Mouse (Mus musculus) heart, embryonic 10.5 days (tissue): ENCODE data around the gene Rnaseh2b. TPM values are rescaled to one million over a fixed set of nuclear protein-coding genes. Genes with fewer than 3 reads are reported as not detected.

Experiments used
- DNase-seq: peaks from one replicate; pipeline ENCODE4 v3.0.0-alpha.2; 2017; ENCODE audit warnings: low spot score
- H3K27ac ChIP-seq: fragments of 300-500 bp; sonication (generic); 2 replicates; pipeline ENCODE4 v1.5.1; 2016; ENCODE audit warnings: mild to moderate bottlenecking
- H3K27me3 ChIP-seq: fragments of 300-500 bp; sonication (generic); 2 replicates; pipeline ENCODE4 v1.6.1; 2016; ENCODE audit warnings: mild to moderate bottlenecking; ENCODE audit not compliant: poor library complexity, insufficient read depth, severe bottlenecking
- H3K36me3 ChIP-seq: fragments of 300-500 bp; sonication (generic); 2 replicates; pipeline ENCODE4 v1.6.1; 2016; ENCODE audit warnings: mild to moderate bottlenecking, moderate library complexity
- H3K4me1 ChIP-seq: fragments of 300-500 bp; sonication (generic); 2 replicates; pipeline ENCODE4 v1.6.1; 2016; ENCODE audit warnings: mild to moderate bottlenecking
- H3K4me3 ChIP-seq: fragments of 300-500 bp; sonication (generic); 2 replicates; pipeline ENCODE4 v1.5.1; 2016; ENCODE audit warnings: mild to moderate bottlenecking, moderate library complexity
- H3K9me3 ChIP-seq: fragments of 300-500 bp; sonication (generic); 2 replicates; pipeline ENCODE4 v1.6.1; 2016; ENCODE audit warnings: mild to moderate bottlenecking, moderate library complexity
- WGBS: fragments of 180-500 bp; shearing (Covaris S2); methylation state at CpG from one replicate; pipeline ENCODE4 v1.1.7; 2016; 5-methylcytosine and 5-hydroxymethylcytosine counted together
- polyA plus RNA-seq: library from polyadenylated mRNA; unstranded; fragments of >200 nt; fragmentation: Nextera tagmentation; extraction: Ambion mirVana; gene quantifications from 2 replicates; pipeline ENCODE4 v1.2.1, GENCODE M21; 2016

The Rnaseh2b gene
- polyA plus RNA-seq, 1 experiment from 2014 or later: 61.0 TPM

GRCm38 (mm10) chr14:62383109-62383508 lies 90.7 kb downstream of the Rnaseh2b start:
- Histone ChIP-seq H3K36me3 (no peaks in the 10 kb centered on the region), H3K4me1 (peaks cover 6% of the 10 kb centered on the region; the same call in 1 of the 2 replicates), H3K9me3 (no peaks in the 10 kb centered on the region), H3K27ac (no peak overlapping the region), H3K27me3 (no peaks in the 10 kb centered on the region), H3K4me3 (no peak overlapping the region)
- no peak for DNase-seq
- WGBS: 81% methylated on average over 3 of the region's 3 CpGs

DNA sequence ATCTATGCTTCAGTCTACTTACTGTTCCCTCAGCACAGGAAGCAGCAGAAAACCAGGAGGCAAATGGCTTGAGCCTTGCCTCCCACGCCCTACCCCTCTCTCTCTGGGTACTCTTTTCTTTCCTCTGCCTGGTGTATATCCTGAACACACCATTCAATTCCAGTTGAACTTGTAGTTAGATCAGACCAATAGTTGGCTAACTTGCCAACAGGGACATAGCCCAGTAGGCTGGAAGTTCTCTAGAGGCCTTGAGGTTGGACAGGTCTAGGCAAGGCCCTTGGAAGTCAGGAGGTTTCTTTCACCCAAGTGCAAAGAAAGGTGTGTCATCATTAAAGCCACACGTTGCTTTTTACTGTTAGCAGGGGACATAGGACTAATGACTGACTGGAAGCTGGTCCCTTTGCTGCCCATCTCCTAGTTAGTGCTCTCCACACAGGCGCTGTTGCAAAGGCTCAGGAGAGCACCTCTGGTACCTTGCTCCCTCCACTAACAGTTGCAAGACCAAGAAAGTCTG lies 91.5 kb downstream of the Rnaseh2b start:
- Histone ChIP-seq H3K4me3 (no peak overlapping the region), H3K4me1 (peaks cover 3% of the 10 kb centered on the region; the same call in 1 of the 2 replicates), H3K27ac (no peak overlapping the region), H3K9me3 (no peaks in the 10 kb centered on the region), H3K27me3 (no peaks in the 10 kb centered on the region), H3K36me3 (no peaks in the 10 kb centered on the region)
- no peak for DNase-seq
- WGBS: 86% methylated on average over 3 of the region's 3 CpGs

DNA sequence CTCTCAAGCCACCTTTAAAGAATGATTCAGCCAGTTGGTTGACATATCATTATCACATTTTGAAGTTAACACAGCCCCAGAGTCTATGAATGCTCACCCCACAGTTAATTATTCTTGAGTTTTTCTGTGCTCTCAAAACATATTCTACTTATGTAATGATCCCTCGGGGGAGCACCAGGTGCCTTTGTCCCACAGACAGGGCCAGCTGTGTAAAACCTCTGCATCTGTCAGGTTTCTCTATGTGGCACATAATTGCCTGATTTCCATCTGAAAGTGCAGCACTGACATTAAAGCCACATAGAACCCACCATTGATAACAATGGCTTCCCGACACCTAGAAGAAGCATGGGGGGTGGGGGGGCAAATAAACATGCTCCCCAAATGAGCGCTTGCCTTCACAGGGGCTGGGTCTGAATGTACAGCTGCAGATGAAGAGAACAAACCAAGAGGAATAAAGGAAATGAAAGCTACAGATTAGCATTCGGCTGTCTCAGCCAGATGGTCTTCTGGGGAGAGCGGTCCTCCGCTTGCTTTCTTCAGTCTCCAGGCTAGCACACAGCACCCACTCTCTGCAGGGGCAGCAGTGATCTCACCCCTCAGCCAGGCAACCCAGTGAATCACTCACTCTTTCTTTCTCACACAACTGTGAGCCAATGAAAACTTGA lies 96.8 kb downstream of the Rnaseh2b start:
- Histone ChIP-seq H3K27me3 (no peaks in the 10 kb centered on the region), H3K9me3 (no peaks in the 10 kb centered on the region), H3K4me3 (no peak overlapping the region), H3K36me3 (no peaks in the 10 kb centered on the region), H3K27ac (no peak overlapping the region), H3K4me1 (0 out of 2 replicates have a peak, but pooled peaks cover 3% of the 10 kb centered on the region)
- WGBS: 74% methylated on average over 6 of the region's 6 CpGs
- DNase-seq: no peak

DNA sequence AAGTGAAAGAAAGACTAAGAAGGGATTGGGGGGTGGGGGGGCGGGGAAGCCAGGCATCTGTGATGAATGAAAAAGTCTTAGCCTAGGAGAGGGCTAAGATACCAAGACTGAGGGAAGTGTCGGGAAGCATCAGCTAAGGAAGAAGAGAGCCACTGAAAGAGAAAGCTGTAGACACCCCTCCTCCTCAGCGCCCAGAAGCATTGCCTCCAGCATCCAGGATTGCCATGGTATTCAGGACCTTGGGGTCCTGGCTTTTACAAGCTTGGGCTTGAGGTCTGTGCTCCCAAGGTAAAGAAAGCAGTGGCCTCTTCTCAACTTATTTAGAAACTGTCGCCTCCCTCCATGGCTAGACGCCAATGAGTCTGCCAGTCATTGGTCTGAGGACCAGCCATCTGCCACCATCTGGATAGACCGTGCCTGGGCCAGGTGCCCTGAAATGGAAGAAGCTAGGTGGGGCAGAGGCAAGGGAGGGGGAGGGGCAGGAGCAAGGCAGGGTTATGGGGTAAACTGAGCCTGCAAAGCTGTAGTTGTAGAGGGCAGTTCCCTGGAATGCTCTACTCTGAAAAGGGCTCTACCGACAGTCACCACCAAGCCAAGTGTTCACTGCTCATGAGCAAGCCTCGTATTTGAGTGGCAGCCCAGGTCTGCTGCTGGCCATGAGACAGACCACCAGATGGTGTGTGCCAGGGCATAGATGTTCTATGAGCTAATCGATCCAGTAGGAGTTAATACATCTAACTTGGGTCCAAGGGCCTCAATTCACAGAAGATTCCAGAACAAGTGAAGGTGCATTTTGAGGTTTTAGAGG lies 97.5 kb downstream of the Rnaseh2b start:
- Histone ChIP-seq H3K4me1 (0 out of 2 replicates have a peak, but pooled peaks cover 3% of the 10 kb centered on the region), H3K9me3 (no peaks in the 10 kb centered on the region), H3K36me3 (no peaks in the 10 kb centered on the region), H3K27ac (no peak overlapping the region), H3K27me3 (no peaks in the 10 kb centered on the region), H3K4me3 (no peak overlapping the region)
- 75% methylated on average over 9 of the region's 9 CpGs for WGBS
- DNase-seq: no peak

DNA sequence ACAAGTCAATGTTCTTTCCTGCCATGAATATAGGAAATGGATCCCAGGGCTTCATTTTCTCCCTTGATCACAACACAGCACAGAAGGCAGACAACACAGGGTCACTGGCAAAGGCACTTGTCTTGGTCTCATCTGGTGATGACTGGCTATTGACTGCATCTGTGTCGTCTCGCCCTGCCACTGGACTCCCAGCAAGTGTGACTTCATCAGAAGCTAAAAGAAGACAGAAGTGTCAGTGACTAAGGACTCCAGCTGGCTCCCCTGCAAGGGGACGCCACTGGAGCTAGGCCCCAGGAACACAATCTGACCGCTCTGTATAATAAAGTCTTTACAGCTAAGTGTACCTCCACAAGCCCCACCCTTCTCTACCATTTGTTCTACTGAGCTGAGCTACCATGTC lies 100.4 kb downstream of the Rnaseh2b start:
- Histone ChIP-seq H3K27ac (no peak overlapping the region), H3K4me1 (0 out of 2 replicates have a peak, but pooled peaks cover 3% of the 10 kb centered on the region), H3K9me3 (no peaks in the 10 kb centered on the region), H3K27me3 (no peaks in the 10 kb centered on the region), H3K36me3 (no peaks in the 10 kb centered on the region), H3K4me3 (no peak overlapping the region)
- DNase-seq: no peak
- WGBS: 58% methylated on average over 4 of the region's 4 CpGs

- Histone ChIP-seq H3K27ac (no peak overlapping the region), H3K4me3 (no peak overlapping the region), H3K27me3 (no peaks in the 10 kb centered on the region), H3K4me1 (no peaks in the 10 kb centered on the region), H3K36me3 (no peaks in the 10 kb centered on the region), H3K9me3 (no peaks in the 10 kb centered on the region)
- 73% methylated on average over 2 of the region's 2 CpGs for WGBS
- DNase-seq: no peak
Observed at GRCm38 (mm10) chr14:62395346-62395745, 103.0 kb downstream of the Rnaseh2b start.

DNA sequence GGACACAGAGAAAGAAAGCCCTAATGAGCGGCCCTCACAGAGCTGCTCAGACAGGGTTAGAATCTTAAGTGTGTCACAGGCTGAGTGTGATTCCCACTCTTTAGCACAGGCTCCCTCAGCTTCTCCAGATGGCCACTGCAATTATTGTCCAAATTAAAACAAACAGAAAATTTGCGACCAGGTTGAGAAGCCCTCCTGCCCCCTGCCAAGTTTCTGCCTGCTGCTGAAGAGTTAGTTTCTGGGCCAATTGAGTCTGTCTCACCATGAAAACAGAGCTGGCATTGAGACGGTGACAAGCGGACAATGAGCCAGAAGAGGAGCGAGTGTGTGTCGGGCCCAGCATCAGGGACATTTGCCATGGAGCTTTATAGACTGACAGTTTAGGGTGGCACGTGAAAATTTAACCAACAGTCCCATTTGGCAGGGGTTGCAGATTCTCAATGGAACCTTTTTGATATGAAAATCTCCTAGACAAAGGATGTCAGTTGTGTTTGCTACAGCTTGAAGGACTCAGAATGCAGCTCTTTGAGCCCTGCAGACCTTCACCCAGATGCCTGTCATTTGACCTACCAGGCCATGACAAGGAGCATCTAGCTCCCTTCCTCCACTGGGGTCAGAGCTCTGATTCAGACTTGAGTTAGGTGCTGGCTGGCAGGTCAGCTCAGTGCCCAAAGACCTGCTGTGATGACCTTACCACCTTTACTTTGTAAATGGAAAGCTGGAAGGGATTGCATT lies 123.8 kb downstream of the Rnaseh2b start:
- Histone ChIP-seq H3K36me3 (no peaks in the 10 kb centered on the region), H3K9me3 (no peaks in the 10 kb centered on the region), H3K4me3 (no peak overlapping the region), H3K27ac (no peak overlapping the region), H3K27me3 (no peaks in the 10 kb centered on the region), H3K4me1 (no peaks in the 10 kb centered on the region; the same call in 1 of the 2 replicates)
- WGBS: 71% methylated on average over 7 of the region's 7 CpGs
- DNase-seq: no peak

GRCm38 (mm10) chr14:62416742-62417134 lies 124.3 kb downstream of the Rnaseh2b start:
- Histone ChIP-seq H3K9me3 (no peaks in the 10 kb centered on the region), H3K27me3 (no peaks in the 10 kb centered on the region), H3K27ac (no peak overlapping the region), H3K4me1 (no peaks in the 10 kb centered on the region; the same call in 1 of the 2 replicates), H3K36me3 (no peaks in the 10 kb centered on the region), H3K4me3 (no peak overlapping the region)
- DNase-seq: no peak
- 21% methylated on average over 1 of the region's 1 CpGs for WGBS

DNA sequence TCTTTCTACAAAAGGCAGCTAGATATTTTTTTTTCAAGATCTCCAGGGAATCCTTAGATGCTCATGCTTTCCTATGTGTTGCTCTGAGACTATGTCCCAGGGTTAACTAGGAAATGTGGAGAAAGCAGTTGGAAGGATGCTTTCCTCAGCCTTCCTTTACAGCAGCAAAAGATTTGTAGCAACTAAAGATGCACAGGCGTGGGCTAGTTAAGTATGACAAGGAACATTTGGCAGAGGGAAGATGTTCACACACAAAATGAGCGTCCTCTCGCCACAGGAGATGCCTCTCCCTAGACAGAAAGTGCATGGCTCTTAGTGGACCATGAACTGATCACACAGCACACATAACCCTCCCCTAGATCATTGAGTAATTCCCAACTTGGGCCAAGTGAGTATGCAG lies 125.1 kb downstream of the Rnaseh2b start:
- DNase-seq: no peak
- no peaks in the 10 kb centered on the region; the same call in 1 of the 2 replicates for H3K4me1 ChIP-seq
- H3K4me3 ChIP-seq: no peak overlapping the region
- no peaks in the 10 kb centered on the region for H3K36me3 ChIP-seq
- H3K9me3 ChIP-seq: no peaks in the 10 kb centered on the region
- H3K27ac ChIP-seq: no peak overlapping the region
- WGBS: 81% methylated on average over 3 of the region's 3 CpGs
- H3K27me3 ChIP-seq: no peaks in the 10 kb centered on the region

- H3K4me3 ChIP-seq: no peak overlapping the region
- no peaks in the 10 kb centered on the region for H3K27me3 ChIP-seq
- 81% methylated on average over 4 of the region's 4 CpGs for WGBS
- H3K4me1 ChIP-seq: no peaks in the 10 kb centered on the region
- no peaks in the 10 kb centered on the region for H3K36me3 ChIP-seq
- no peak for DNase-seq
- H3K27ac ChIP-seq: no peak overlapping the region
- no peaks in the 10 kb centered on the region for H3K9me3 ChIP-seq
Observed at GRCm38 (mm10) chr14:62422265-62422664, 129.9 kb downstream of the Rnaseh2b start.
